Mouse (Mus musculus) E14TG2a.4 (cell line): ENCODE measurements around the gene Gap43.

ENCODE experiments used
- H3K27me3 ChIP-seq: 2 replicates; pipeline ENCODE4 v1.6.1; 2014; ENCODE audit warnings: low read length, control low read depth; ENCODE audit not compliant: insufficient read depth
- H3K36me3 ChIP-seq: 2 replicates; pipeline ENCODE4 v1.6.1; 2014; ENCODE audit warnings: low read length, control low read depth; ENCODE audit not compliant: insufficient read depth
- H3K4me1 ChIP-seq: replicated peaks from 2 replicates; pipeline ENCODE4 v1.6.1; 2014; ENCODE audit warnings: low read depth, low read length, control low read depth
- H3K4me3 ChIP-seq: replicated peaks from 2 replicates; pipeline ENCODE4 v1.5.1; 2014; ENCODE audit warnings: mild to moderate bottlenecking, low read length
- H3K9me3 ChIP-seq: 2 replicates; pipeline ENCODE4 v1.6.1; 2014; ENCODE audit warnings: low read length, control low read depth
- CTCF ChIP-seq: conservative IDR thresholded peaks from 2 replicates; pipeline ENCODE4 v1.5.1; 2014; ENCODE audit warnings: low read length
- NANOG ChIP-seq: IDR thresholded peaks from 2 replicates; pipeline ENCODE4 v1.6.1; 2014; ENCODE audit warnings: borderline replicate concordance, low read length, mixed read lengths
- POU5F1 ChIP-seq: IDR thresholded peaks from 2 replicates; pipeline ENCODE4 v1.6.1; 2014; ENCODE audit warnings: low read length, borderline replicate concordance

The Gap43 gene

DNA sequence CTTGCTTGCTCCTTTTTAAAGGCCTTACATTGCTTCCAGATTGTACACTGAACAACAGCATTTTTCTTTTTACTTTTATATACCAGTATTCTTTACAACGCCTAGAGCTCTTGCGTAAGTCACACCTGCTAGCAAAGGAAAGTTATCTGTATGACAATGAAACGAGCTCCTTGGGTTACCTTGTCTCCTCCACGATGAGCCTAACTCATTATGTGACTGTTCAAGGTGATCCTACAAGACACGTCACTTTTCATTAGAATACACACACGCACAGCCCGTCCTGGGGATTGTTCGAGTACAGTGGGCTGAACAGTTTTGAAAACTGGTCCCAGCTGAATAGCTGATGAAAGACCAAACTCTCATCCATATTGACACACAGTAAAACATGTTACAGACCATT lies 63.2 kb downstream of the Gap43 start:
- H3K9me3 ChIP-seq: peaks cover 19% of the 10 kb centered on the region
- H3K4me1 ChIP-seq: peaks cover 19% of the 10 kb centered on the region
- no peak for TF ChIP-seq CTCF
- no peak for TF ChIP-seq NANOG
- TF ChIP-seq POU5F1: no peak
- H3K36me3 ChIP-seq: no peaks in the 10 kb centered on the region
- no peak overlapping the region for H3K4me3 ChIP-seq
- no peaks in the 10 kb centered on the region for H3K27me3 ChIP-seq

DNA sequence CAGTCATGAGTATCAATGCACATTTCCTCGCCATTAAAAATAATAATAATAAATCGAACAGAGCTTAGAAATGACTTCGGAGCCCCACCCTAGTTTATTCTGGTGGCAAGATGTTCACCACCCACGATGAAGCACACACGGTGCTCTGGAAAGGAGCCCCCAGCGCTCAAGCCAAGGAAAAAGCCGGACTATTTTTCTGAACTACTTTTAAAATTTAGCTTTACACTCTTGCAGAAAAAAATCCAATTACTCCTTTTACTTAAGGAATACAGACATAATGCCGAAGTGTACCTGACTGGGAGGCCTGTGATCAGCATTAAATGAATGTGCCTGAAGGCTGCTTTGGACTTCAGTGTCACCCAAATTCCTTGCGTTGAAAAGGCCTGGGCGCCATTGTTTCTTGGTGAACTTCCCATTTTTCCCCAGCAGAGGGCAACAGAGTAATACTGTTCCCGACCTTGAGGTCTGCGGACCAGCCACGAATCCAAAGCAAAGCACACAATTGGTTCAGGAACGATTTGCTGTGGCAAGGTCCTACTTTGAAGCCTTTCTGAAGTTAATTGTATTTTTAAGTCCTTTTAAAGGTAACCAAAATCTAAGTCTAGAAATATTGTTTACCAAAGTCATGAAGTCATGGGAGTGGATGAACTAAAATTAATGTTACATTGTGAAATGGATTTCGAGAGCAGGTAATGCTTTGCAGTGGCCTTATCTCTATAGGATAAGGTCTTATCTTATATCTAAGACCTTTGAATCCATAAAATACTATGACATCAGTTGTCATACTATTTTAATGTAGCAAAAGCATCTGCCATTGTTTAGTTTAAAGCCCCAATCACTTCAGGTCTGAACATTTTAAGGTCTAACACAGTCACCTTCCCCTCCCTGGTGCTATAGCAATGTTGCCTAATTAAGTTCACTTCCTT lies 64.0 kb downstream of the Gap43 start:
- no peak for TF ChIP-seq POU5F1
- peak; percentile 82 for TF ChIP-seq CTCF
- no peak for TF ChIP-seq NANOG
- Histone ChIP-seq H3K27me3 (no peaks in the 10 kb centered on the region), H3K9me3 (peaks cover 19% of the 10 kb centered on the region), H3K4me1 (peaks cover 19% of the 10 kb centered on the region), H3K36me3 (no peaks in the 10 kb centered on the region), H3K4me3 (no peak overlapping the region)

DNA sequence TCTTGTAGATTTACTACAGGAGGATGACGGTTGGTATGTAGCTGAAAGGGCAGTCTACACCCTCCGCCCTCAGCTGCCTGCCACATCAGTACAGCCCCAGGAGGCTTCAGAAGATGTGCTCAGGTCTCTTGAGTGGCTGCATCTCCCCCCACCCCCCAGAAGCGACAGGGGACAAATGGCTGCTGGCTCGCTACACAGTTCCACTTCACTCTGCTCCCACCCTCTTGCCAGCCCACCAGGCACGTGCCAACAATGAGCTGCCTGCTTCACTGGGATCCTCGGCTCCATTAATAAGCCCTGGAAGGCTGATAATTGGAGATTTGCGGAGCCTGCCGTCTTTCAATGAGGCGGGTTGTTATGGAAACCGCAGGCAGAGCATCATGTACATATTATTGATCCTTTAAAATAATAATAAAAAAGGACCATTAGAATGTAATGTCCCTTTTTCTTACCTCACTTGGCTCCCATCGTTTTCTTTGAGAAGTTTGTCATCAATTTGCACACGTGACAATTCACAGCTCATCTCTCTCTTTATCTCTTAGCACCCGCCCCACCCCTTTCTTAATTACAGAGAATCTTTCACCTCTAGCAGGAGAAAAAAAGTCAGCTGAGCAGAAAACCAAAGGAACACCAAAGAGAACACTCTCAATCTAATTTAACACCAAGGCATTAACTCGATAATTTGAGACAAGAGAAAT lies 64.8 kb downstream of the Gap43 start:
- no peaks in the 10 kb centered on the region for H3K36me3 ChIP-seq
- H3K9me3 ChIP-seq: peaks cover 19% of the 10 kb centered on the region
- H3K27me3 ChIP-seq: no peaks in the 10 kb centered on the region
- peaks cover 19% of the 10 kb centered on the region for H3K4me1 ChIP-seq
- TF ChIP-seq POU5F1 (no peak), CTCF (no peak), NANOG (no peak)
- no peak overlapping the region for H3K4me3 ChIP-seq

DNA sequence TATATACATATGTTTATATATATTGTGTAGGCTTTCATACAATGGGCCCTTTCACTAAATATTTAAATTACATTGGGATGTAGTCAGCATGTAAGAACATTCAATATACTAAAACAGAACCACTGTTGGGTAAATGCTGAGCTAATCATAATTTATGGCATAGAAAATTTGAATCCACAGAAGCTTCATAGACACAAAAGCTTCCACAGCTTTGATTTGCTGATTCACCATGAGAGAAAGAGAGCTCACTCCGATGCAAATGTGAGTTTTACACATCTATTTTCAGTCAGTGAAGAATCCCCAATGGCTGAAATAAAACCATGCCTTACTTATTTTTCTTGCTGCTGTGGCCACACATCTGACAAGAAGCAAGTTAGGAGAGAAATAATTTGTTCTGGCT lies 69.2 kb downstream of the Gap43 start:
- Histone ChIP-seq H3K4me1 (peaks cover 30% of the 10 kb centered on the region), H3K4me3 (no peak overlapping the region), H3K9me3 (no peaks in the 10 kb centered on the region), H3K27me3 (no peaks in the 10 kb centered on the region), H3K36me3 (no peaks in the 10 kb centered on the region)
- TF ChIP-seq NANOG (no peak), POU5F1 (no peak), CTCF (no peak)

DNA sequence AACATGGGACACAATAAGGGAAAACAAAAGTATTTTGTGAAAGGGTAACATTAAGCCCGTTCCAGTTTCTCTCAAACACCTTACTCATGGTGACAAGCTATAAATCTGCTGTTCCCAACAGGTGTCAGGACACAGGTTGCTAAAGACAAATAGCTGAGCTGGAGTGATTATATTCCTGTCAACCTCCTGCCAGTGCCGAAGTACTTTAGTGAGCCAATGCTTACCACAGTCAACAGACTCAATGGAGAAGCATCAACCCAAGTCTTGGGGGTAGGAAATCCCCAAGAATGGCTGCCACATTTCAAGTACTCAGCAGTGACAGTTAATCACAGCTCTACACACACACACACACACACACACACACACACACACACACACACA lies 70.9 kb downstream of the Gap43 start:
- no peaks in the 10 kb centered on the region for H3K36me3 ChIP-seq
- no peak for TF ChIP-seq NANOG
- TF ChIP-seq POU5F1: no peak
- no peak for TF ChIP-seq CTCF
- peaks cover 19% of the 10 kb centered on the region for H3K4me1 ChIP-seq
- no peaks in the 10 kb centered on the region for H3K27me3 ChIP-seq
- H3K4me3 ChIP-seq: no peak overlapping the region
- H3K9me3 ChIP-seq: no peaks in the 10 kb centered on the region

DNA sequence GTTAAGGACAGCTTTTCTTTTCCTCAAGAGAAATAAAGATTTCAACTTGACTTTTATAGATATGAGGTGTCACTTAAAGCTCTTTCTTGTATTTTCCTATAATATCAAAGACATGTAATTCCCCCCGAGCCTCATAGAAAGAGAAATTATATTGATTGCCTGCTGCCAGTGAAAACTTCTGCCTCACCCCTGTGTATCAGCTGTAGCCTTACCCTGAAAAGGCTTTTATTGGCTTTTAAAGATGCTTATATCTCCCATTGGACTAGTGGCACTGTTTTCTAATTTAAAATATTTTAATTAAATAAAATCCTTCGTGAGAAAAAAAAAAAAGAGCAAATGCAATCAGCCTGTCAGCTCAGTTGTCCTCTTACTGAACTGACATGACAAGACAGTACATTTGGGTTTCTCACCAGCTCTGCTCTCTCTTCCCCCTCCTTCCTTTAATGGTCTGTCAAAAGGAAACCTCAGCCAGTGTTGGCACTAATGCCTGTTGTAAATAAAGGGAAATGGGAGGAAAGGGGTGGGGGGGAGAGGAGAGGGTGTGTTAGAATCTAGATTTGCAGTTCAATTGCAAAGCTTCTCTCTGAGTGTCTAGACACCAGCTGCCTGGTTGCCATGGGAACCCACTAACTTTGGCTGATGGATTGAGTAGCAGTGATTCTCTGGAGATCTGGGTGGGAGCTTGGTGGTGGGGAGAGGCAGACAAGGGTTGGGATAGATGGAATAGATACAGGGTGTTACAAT lies 71.4 kb downstream of the Gap43 start:
- Histone ChIP-seq H3K36me3 (no peaks in the 10 kb centered on the region), H3K4me3 (no peak overlapping the region), H3K4me1 (peaks cover 19% of the 10 kb centered on the region), H3K27me3 (no peaks in the 10 kb centered on the region), H3K9me3 (no peaks in the 10 kb centered on the region)
- no peak for TF ChIP-seq POU5F1
- TF ChIP-seq NANOG: peak; percentile 29; the same call in 1 of the 2 replicates
- no peak for TF ChIP-seq CTCF

DNA sequence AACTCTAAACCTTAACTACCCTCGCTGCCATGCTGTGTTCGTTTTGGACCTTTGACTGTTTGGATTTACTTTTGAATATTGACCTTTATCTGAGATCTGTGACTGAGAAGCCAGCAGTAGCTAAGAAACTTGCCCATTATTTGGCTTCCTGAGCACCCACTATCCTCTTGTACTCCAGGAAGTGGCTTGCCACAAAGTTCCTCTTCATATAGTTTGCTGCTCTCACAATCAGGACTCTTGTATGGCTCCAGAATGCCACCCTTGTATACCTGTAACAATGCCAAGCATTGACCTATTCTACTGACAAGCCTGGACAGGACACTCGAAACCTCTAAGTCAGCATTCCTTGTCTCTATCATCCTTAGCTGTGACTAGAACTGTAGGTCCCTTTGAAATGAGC lies 75.3 kb downstream of the Gap43 start:
- TF ChIP-seq CTCF (no peak), NANOG (no peak), POU5F1 (no peak)
- H3K9me3 ChIP-seq: no peaks in the 10 kb centered on the region
- no peaks in the 10 kb centered on the region for H3K27me3 ChIP-seq
- H3K4me3 ChIP-seq: no peak overlapping the region
- H3K4me1 ChIP-seq: peaks cover 17% of the 10 kb centered on the region
- H3K36me3 ChIP-seq: no peaks in the 10 kb centered on the region
